Mouse (Mus musculus): ENCODE measurements around the gene Dscam. TPM values are rescaled to one million over a fixed set of nuclear protein-coding genes. Genes with fewer than 3 reads are reported as not detected.

Gene Dscam
- polyA plus RNA-seq, 1 experiment from 2014 or later: not detected

DNA sequence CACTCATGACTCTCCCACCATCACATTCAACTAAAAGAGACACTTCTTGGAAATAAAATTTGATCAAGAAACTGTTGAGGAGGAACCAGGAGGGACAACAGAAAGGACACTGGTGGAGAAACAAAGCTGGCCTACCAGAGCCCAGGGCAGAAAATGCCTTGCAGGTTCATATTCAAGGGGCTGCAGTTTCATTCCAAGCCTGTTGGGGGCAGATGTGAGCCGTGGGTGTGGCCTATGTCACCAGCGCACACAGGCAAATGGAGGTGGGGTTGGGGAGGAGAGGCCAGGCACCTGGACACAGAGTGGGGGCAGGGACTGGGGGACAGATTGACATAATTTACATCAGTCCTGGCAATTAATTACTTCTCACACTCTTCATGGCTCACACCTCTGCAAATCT is 452.3 kb downstream of the Dscam start:
- H3K9ac ChIP-seq (ENCODE audit: low read depth, low read length): no peak overlapping the region
- 3% methylated on average over 2 of the region's 2 CpGs for WGBS
- ATAC-seq (ENCODE audit: low FRiP score, low TSS enrichment): no peak

DNA sequence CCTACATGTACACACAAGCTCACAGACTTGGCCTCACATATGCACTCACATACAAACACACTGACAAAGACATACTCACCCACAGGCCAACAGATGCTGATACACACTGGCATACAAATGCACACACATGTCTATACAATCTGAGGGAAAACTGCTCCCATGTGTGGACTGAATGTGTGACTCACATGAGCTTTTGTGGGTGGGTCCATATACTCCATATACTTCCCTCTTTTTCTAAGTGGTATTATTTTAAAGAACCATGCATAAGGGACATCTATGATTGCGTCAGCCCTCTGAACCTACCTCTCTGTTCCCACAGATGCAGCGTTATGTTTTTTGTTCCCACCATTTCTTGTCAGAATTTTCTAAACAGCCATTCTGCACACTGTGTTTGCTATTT is 453.9 kb downstream of the Dscam start:
- Histone ChIP-seq H3K27ac (ENCODE audit: low read depth, low read length) (no peak overlapping the region), H3K4me1 (ENCODE audit: control insufficient read depth, insufficient read depth, low read length) (no peaks in the 10 kb centered on the region), H3K36me3 (ENCODE audit: control insufficient read depth, insufficient read depth, low read length) (no peaks in the 10 kb centered on the region), H3K9ac (ENCODE audit: low read depth, low read length) (no peak overlapping the region), H3K9me3 (ENCODE audit: control insufficient read depth, low read length) (no peaks in the 10 kb centered on the region), H3K4me3 (ENCODE audit: low read length) (no peak overlapping the region), H3K4me2 (replicated peaks; ENCODE audit: low read depth, low read length) (no peak overlapping the region), H3K27me3 (ENCODE audit: control insufficient read depth, insufficient read depth, low read length) (no peaks in the 10 kb centered on the region)
- WGBS: 93% methylated on average over 2 of the region's 2 CpGs
- ATAC-seq (ENCODE audit: low FRiP score, low TSS enrichment): no peak

More for the DNA sequence above, 452.3 kb downstream of the Dscam start:
- no peaks in the 10 kb centered on the region for H3K36me3 ChIP-seq (ENCODE audit: control insufficient read depth, insufficient read depth, low read length)
- H3K4me2 ChIP-seq (replicated peaks; ENCODE audit: low read depth, low read length): no peak overlapping the region
- no peaks in the 10 kb centered on the region for H3K4me1 ChIP-seq (ENCODE audit: control insufficient read depth, insufficient read depth, low read length)
- no peaks in the 10 kb centered on the region for H3K27me3 ChIP-seq (ENCODE audit: control insufficient read depth, insufficient read depth, low read length)
- no peak overlapping the region for H3K27ac ChIP-seq (ENCODE audit: low read depth, low read length)
- H3K4me3 ChIP-seq (ENCODE audit: low read length): no peak overlapping the region
- no peaks in the 10 kb centered on the region for H3K9me3 ChIP-seq (ENCODE audit: control insufficient read depth, low read length)

DNA sequence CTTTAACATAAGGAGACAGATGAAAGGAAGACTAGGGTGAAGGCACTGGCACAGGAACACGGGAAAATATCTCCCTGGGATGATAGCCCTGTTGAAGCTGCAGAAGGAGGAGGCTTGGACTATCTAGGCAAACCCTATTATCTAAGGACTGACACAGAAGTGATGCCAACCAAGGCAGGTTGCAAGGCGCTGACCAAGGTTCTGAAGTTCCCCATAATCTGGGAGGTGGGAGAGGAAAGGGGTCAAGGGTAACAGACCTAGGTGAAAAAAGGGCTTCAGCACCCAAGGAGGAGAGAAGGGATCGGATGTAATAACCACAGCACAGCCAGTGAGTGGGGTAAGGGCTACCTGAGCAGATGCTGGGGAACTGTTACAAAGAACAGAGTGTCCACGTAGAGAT is 458.6 kb downstream of the Dscam start:
- H3K9me3 ChIP-seq (ENCODE audit: control insufficient read depth, low read length): no peaks in the 10 kb centered on the region
- WGBS: 49% methylated on average over 4 of the region's 4 CpGs
- H3K27ac ChIP-seq (ENCODE audit: low read depth, low read length): no peak overlapping the region
- H3K36me3 ChIP-seq (ENCODE audit: control insufficient read depth, insufficient read depth, low read length): no peaks in the 10 kb centered on the region
- H3K4me3 ChIP-seq (ENCODE audit: low read length): no peak overlapping the region
- H3K4me2 ChIP-seq (replicated peaks; ENCODE audit: low read depth, low read length): no peak overlapping the region
- ATAC-seq (ENCODE audit: low FRiP score, low TSS enrichment): no peak
- H3K27me3 ChIP-seq (ENCODE audit: control insufficient read depth, insufficient read depth, low read length): no peaks in the 10 kb centered on the region
- no peak overlapping the region for H3K9ac ChIP-seq (ENCODE audit: low read depth, low read length)
- H3K4me1 ChIP-seq (ENCODE audit: control insufficient read depth, insufficient read depth, low read length): no peaks in the 10 kb centered on the region

DNA sequence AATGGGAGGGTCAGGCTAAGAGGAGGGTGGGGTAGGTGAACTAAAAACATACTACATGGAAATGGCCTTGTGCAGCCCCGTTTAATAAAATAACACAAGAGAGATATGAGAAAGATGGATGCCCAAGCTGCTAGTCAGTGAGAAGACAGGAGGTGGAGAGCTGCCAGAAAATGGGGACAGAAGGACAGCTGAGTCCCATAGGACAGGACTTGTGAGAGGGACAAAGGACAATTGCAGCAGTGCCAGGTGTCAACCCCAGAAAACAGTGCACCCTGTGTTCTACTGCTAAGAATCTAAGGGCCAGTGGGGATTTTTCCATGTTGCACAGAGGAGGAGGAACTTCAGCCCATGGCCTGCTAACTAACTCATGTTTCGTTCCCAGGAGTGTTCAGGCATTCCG is 470.0 kb downstream of the Dscam start:
- no peaks in the 10 kb centered on the region for H3K4me1 ChIP-seq (ENCODE audit: control insufficient read depth, insufficient read depth, low read length)
- ATAC-seq (ENCODE audit: low FRiP score, low TSS enrichment): no peak
- H3K9me3 ChIP-seq (ENCODE audit: control insufficient read depth, low read length): no peaks in the 10 kb centered on the region
- 75% methylated on average over 3 of the region's 3 CpGs for WGBS
- H3K4me2 ChIP-seq (replicated peaks; ENCODE audit: low read depth, low read length): no peak overlapping the region
- no peaks in the 10 kb centered on the region for H3K27me3 ChIP-seq (ENCODE audit: control insufficient read depth, insufficient read depth, low read length)
- H3K9ac ChIP-seq (ENCODE audit: low read depth, low read length): no peak overlapping the region
- H3K27ac ChIP-seq (ENCODE audit: low read depth, low read length): no peak overlapping the region
- no peak overlapping the region for H3K4me3 ChIP-seq (ENCODE audit: low read length)
- H3K36me3 ChIP-seq (ENCODE audit: control insufficient read depth, insufficient read depth, low read length): no peaks in the 10 kb centered on the region

DNA sequence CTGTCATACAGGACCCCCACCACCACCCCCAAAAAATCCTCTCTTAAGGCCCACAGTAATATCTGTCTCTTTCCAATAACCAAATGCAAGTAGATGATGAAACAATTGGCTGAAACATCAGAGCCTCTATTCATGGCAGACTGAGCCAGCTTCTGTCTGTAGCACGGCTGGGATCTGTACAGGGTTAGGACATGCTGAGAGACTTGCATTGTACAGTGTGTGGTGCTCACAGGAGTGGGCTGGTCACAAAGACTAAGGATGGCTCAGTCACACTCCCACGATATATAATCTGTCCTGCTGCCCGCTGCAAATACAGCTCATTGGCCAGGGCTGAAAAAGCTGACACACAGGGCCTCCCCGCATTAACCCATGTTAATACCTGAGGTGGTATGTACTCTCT is 474.7 kb downstream of the Dscam start:
- Histone ChIP-seq H3K4me2 (replicated peaks; ENCODE audit: low read depth, low read length) (no peak overlapping the region), H3K9ac (ENCODE audit: low read depth, low read length) (no peak overlapping the region), H3K27me3 (ENCODE audit: control insufficient read depth, insufficient read depth, low read length) (no peaks in the 10 kb centered on the region), H3K4me1 (ENCODE audit: control insufficient read depth, insufficient read depth, low read length) (no peaks in the 10 kb centered on the region), H3K9me3 (ENCODE audit: control insufficient read depth, low read length) (no peaks in the 10 kb centered on the region), H3K36me3 (ENCODE audit: control insufficient read depth, insufficient read depth, low read length) (no peaks in the 10 kb centered on the region), H3K4me3 (ENCODE audit: low read length) (no peak overlapping the region), H3K27ac (ENCODE audit: low read depth, low read length) (no peak overlapping the region)
- ATAC-seq (ENCODE audit: low FRiP score, low TSS enrichment): no peak
- 67% methylated on average over 4 of the region's 4 CpGs for WGBS

DNA sequence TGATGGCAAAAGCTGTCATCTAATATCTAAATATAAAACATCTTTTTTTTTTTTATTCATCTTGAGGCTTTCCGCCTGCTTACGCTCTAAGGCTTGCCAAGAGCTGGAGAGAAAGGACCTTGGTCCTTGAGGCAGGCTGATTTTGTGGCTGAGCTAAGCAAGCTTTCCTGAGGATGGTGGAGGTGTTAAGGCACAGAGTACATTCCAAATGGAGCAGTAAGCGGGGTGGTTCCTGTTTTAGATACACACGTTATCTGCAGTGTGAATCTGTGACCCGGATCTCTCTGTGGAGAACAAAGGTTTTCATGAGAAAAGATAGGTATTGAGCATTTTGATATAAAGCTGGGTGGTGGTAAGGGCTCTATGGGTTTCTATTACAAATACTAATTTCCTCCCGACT is 479.0 kb downstream of the Dscam start:
- WGBS: 86% methylated on average over 6 of the region's 6 CpGs
- Histone ChIP-seq H3K4me2 (replicated peaks; ENCODE audit: low read depth, low read length) (no peak overlapping the region), H3K27me3 (ENCODE audit: control insufficient read depth, insufficient read depth, low read length) (no peaks in the 10 kb centered on the region), H3K36me3 (ENCODE audit: control insufficient read depth, insufficient read depth, low read length) (no peaks in the 10 kb centered on the region), H3K27ac (ENCODE audit: low read depth, low read length) (no peak overlapping the region), H3K4me3 (ENCODE audit: low read length) (no peak overlapping the region), H3K4me1 (ENCODE audit: control insufficient read depth, insufficient read depth, low read length) (no peaks in the 10 kb centered on the region), H3K9me3 (ENCODE audit: control insufficient read depth, low read length) (no peaks in the 10 kb centered on the region), H3K9ac (ENCODE audit: low read depth, low read length) (no peak overlapping the region)
- ATAC-seq (ENCODE audit: low FRiP score, low TSS enrichment): no peak

DNA sequence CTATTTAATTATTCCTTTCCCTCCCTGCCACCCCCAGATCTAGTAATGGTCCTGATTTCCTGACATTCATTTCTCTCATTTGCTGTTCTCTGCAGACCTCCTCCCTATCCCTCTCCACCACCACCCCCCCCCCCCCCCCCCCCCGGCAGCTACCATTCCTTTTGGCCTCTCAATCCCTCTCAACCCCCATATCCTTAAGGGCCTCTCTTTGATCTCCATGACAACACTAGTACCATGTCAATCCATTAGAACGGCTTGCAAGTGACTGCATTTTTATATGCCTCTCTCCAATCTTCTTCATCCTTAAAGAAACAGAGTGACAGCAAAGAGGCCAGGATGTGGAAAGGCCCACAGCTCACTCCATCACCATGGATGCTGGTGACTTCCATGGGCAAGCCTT is 480.5 kb downstream of the Dscam start:
- Histone ChIP-seq H3K27me3 (ENCODE audit: control insufficient read depth, insufficient read depth, low read length) (no peaks in the 10 kb centered on the region), H3K36me3 (ENCODE audit: control insufficient read depth, insufficient read depth, low read length) (no peaks in the 10 kb centered on the region), H3K9me3 (ENCODE audit: control insufficient read depth, low read length) (no peaks in the 10 kb centered on the region), H3K9ac (ENCODE audit: low read depth, low read length) (no peak overlapping the region), H3K4me3 (ENCODE audit: low read length) (no peak overlapping the region), H3K4me2 (replicated peaks; ENCODE audit: low read depth, low read length) (no peak overlapping the region), H3K4me1 (ENCODE audit: control insufficient read depth, insufficient read depth, low read length) (no peaks in the 10 kb centered on the region), H3K27ac (ENCODE audit: low read depth, low read length) (no peak overlapping the region)
- ATAC-seq (ENCODE audit: low FRiP score, low TSS enrichment): no peak
- WGBS: 6% methylated on average over 1 of the region's 2 CpGs

DNA sequence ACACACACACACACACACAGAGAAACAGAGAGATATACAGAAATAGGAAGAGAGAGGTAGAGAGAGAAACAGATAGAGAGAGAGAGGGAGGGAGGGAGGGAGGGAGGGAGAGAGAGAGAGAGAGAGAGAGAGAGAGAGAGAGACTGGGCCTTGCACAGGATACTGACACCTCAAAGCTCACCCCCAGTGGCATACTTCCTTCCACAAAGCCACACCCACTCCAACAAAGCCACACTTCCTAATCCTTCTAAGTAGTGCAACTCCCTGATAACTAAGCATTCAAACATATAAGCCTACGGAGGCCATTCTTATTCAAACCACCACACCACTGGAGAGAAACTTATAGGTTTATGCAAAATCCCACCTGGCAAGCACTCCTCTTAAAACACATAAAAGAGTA is 481.1 kb downstream of the Dscam start:
- H3K4me2 ChIP-seq (replicated peaks; ENCODE audit: low read depth, low read length): no peak overlapping the region
- H3K36me3 ChIP-seq (ENCODE audit: control insufficient read depth, insufficient read depth, low read length): no peaks in the 10 kb centered on the region
- no peak for ATAC-seq (ENCODE audit: low FRiP score, low TSS enrichment)
- no peak overlapping the region for H3K27ac ChIP-seq (ENCODE audit: low read depth, low read length)
- H3K9me3 ChIP-seq (ENCODE audit: control insufficient read depth, low read length): no peaks in the 10 kb centered on the region
- WGBS: 59% methylated on average over 1 of the region's 1 CpGs
- H3K4me1 ChIP-seq (ENCODE audit: control insufficient read depth, insufficient read depth, low read length): no peaks in the 10 kb centered on the region
- no peaks in the 10 kb centered on the region for H3K27me3 ChIP-seq (ENCODE audit: control insufficient read depth, insufficient read depth, low read length)
- no peak overlapping the region for H3K9ac ChIP-seq (ENCODE audit: low read depth, low read length)
- H3K4me3 ChIP-seq (ENCODE audit: low read length): no peak overlapping the region

DNA sequence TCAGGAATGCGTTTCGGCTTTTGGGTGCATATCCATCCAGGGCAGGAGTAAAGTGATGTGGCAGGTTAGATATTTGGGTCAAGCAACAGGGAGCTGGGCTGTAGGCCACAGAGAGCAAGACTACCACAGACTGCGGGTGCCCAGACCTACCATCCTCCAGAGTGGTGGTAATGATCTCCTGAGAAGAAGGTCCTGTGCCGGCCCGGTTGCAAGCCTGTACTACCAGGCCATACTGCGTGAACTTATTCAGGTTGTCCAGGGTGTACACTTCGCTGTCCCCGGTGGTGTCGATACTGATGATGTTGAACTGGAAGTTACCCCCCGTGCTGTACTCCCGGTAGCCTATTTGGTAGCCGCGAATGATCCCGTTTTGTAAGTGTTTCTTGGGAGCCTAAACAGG is 485.5 kb downstream of the Dscam start:
- H3K9ac ChIP-seq (ENCODE audit: low read depth, low read length): no peak overlapping the region
- 94% methylated on average over 14 of the region's 14 CpGs for WGBS
- no peaks in the 10 kb centered on the region for H3K9me3 ChIP-seq (ENCODE audit: control insufficient read depth, low read length)
- H3K4me3 ChIP-seq (ENCODE audit: low read length): no peak overlapping the region
- no peak overlapping the region for H3K4me2 ChIP-seq (replicated peaks; ENCODE audit: low read depth, low read length)
- H3K36me3 ChIP-seq (ENCODE audit: control insufficient read depth, insufficient read depth, low read length): no peaks in the 10 kb centered on the region
- no peak overlapping the region for H3K27ac ChIP-seq (ENCODE audit: low read depth, low read length)
- ATAC-seq (ENCODE audit: low FRiP score, low TSS enrichment): no peak
- no peaks in the 10 kb centered on the region for H3K4me1 ChIP-seq (ENCODE audit: control insufficient read depth, insufficient read depth, low read length)
- H3K27me3 ChIP-seq (ENCODE audit: control insufficient read depth, insufficient read depth, low read length): no peaks in the 10 kb centered on the region

DNA sequence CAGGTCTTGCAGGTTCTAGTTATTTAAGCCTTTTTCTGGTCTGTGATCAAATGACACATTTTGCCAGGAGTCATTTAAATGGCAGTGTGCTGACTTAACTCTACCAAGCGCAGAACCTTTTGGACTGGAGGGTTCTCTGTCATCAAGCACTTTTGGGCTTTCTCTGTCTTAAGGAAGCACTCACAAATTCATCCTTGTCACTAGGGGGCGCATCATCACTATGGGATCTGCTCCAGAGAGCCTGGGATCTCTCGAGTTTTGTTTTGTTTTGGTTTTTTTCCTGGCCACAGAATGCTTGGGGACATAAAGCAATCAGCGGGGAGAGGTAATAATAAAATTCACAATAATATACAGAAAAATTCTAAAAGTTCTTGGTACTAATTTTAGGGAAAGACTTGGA is 486.0 kb downstream of the Dscam start:
- Histone ChIP-seq H3K4me3 (ENCODE audit: low read length) (no peak overlapping the region), H3K27me3 (ENCODE audit: control insufficient read depth, insufficient read depth, low read length) (no peaks in the 10 kb centered on the region), H3K9ac (ENCODE audit: low read depth, low read length) (no peak overlapping the region), H3K36me3 (ENCODE audit: control insufficient read depth, insufficient read depth, low read length) (no peaks in the 10 kb centered on the region), H3K4me1 (ENCODE audit: control insufficient read depth, insufficient read depth, low read length) (no peaks in the 10 kb centered on the region), H3K27ac (ENCODE audit: low read depth, low read length) (no peak overlapping the region), H3K9me3 (ENCODE audit: control insufficient read depth, low read length) (no peaks in the 10 kb centered on the region), H3K4me2 (replicated peaks; ENCODE audit: low read depth, low read length) (no peak overlapping the region)
- no peak for ATAC-seq (ENCODE audit: low FRiP score, low TSS enrichment)
- WGBS: 19% methylated on average over 4 of the region's 4 CpGs
